Mouse (Mus musculus) thymus, adult 2 months (tissue): ENCODE measurements at regions not wholly inside any gene's neighbourhood (a gene's known extent, or its start where the extent isn't known, plus 50 kb on each side); places are given as distances from the start of the nearest gene placed in this dataset.

Source experiments
- DNase-seq: peaks from one replicate; pipeline ENCODE4 v3.0.0; 2021
- H3K27ac ChIP-seq: fragments of 200-500 bp; 2 replicates; pipeline ENCODE4 v1.5.1; 2012; ENCODE audit warnings: low read length, control low read depth; ENCODE audit not compliant: control insufficient read depth, insufficient read depth
- H3K27me3 ChIP-seq: fragments of 200-500 bp; 2 replicates; pipeline ENCODE4 v1.6.1; 2012; ENCODE audit warnings: mild to moderate bottlenecking, low read length, moderate library complexity, mixed read lengths; ENCODE audit not compliant: control insufficient read depth, insufficient read depth
- H3K36me3 ChIP-seq: fragments of 200-500 bp; 2 replicates; pipeline ENCODE4 v1.6.1; 2012; ENCODE audit warnings: mild to moderate bottlenecking, low read length, moderate library complexity; ENCODE audit not compliant: control insufficient read depth, insufficient read depth
- H3K4me1 ChIP-seq: fragments of 200-500 bp; replicated peaks from 2 replicates; pipeline ENCODE4 v1.6.1; 2012; ENCODE audit warnings: low read length; ENCODE audit not compliant: control insufficient read depth, insufficient read depth
- H3K4me3 ChIP-seq: fragments of 200-500 bp; 2 replicates; pipeline ENCODE4 v1.5.1; 2012; ENCODE audit warnings: mild to moderate bottlenecking, low read length, control low read depth, moderate library complexity; ENCODE audit not compliant: control insufficient read depth, insufficient read depth
- CTCF ChIP-seq: fragments of 200-500 bp; IDR thresholded peaks from 2 replicates; pipeline ENCODE4 v1.5.1; 2012; ENCODE audit warnings: mild to moderate bottlenecking, control low read depth, low read length, moderate library complexity, borderline replicate concordance; ENCODE audit not compliant: control insufficient read depth, poor library complexity, insufficient read depth; ENCODE audit errors: extremely low read depth
- POLR2A ChIP-seq: fragments of 200-500 bp; IDR thresholded peaks from 2 replicates; pipeline ENCODE4 v1.6.1; 2012; ENCODE audit warnings: mild to moderate bottlenecking, low read length, control low read depth, moderate library complexity; ENCODE audit not compliant: control insufficient read depth, poor library complexity, insufficient read depth; ENCODE audit errors: extremely low read depth
- WGBS: fragments of 180-500 bp; shearing (Covaris S2); methylation state at CpG from one replicate; pipeline ENCODE4 v1.1.7; 2018; 5-methylcytosine and 5-hydroxymethylcytosine counted together

- no peak overlapping the region for H3K27ac ChIP-seq
- 91% methylated on average over 6 of the region's 6 CpGs for WGBS
- no peaks in the 10 kb centered on the region for H3K4me1 ChIP-seq
- no peak for TF ChIP-seq CTCF
- TF ChIP-seq POLR2A: no peak
- H3K4me3 ChIP-seq: no peak overlapping the region
- no peaks in the 10 kb centered on the region for H3K36me3 ChIP-seq
- DNase-seq: no peak
- H3K27me3 ChIP-seq: no peaks in the 10 kb centered on the region
These were observed 119.3 kb downstream of the Postn start for GRCm38 (mm10) chr3:54480251-54480650.

DNA sequence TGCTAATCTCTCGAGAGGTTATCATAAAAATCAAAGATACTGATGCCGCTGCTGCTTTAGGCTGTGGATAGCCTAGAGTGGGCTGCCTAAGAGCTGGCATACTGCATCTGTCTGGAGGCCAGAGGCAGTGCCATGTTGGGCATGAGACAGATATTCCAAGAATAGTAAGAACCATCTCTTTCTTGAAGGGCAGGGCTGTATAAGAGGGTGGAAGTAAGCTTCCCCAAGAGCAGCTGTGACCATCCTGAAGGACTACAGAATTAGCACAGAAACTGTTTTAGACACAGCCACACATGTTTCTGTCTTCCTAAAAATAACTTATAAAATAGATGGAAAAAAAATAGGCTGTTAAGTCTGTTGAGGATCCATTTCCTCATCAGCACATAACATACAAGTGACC, 126.4 kb downstream of the Postn start:
- no peaks in the 10 kb centered on the region for H3K36me3 ChIP-seq
- no peak for TF ChIP-seq CTCF
- TF ChIP-seq POLR2A: no peak
- WGBS: 99% methylated on average over 2 of the region's 2 CpGs
- no peaks in the 10 kb centered on the region for H3K27me3 ChIP-seq
- no peak overlapping the region for H3K4me3 ChIP-seq
- H3K4me1 ChIP-seq: no peaks in the 10 kb centered on the region
- DNase-seq: no peak
- H3K27ac ChIP-seq: no peak overlapping the region

GRCm38 (mm10) chr3:54487844-54488243, 126.9 kb downstream of the Postn start:
- DNase-seq: no peak
- TF ChIP-seq POLR2A (no peak), CTCF (no peak)
- Histone ChIP-seq H3K27ac (no peak overlapping the region), H3K36me3 (no peaks in the 10 kb centered on the region), H3K27me3 (no peaks in the 10 kb centered on the region), H3K4me1 (no peaks in the 10 kb centered on the region), H3K4me3 (no peak overlapping the region)
- WGBS: 78% methylated on average over 4 of the region's 4 CpGs

DNA sequence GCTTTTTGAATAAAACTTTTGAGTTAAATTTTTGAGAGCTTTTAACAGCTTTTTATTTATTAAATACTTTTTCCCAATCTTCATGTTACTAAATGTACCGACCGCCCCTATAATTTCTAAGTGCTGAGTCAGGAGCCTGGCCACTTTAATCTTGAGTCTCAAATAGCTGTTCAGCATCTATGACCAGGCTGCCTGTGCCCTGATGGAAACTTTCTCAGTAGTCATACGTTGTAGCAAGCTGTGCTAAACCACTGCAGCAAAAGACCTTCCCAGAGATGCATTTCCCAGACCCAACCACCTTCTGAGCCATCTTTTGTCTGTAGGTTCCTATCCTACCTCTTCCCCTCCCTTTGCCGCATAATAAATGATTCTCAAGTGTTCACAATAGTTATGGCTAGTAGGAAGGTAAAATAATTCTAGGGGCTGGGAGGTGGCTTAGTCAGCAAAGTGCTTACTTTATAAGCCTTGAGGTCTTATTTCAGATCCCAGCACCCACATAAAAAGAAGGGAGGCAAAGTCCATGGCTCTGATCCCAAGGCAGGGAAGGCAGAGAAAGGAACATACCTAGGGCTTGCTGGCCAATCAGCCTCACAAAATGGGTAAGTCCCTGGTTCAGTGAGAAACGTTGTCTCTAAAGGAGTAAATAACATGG, 129.5 kb downstream of the Postn start:
- no peaks in the 10 kb centered on the region for H3K36me3 ChIP-seq
- H3K27ac ChIP-seq: no peak overlapping the region
- H3K27me3 ChIP-seq: no peaks in the 10 kb centered on the region
- no peak for DNase-seq
- no peak overlapping the region for H3K4me3 ChIP-seq
- WGBS: 94% methylated on average over 5 of the region's 5 CpGs
- no peaks in the 10 kb centered on the region for H3K4me1 ChIP-seq
- TF ChIP-seq POLR2A: no peak
- no peak for TF ChIP-seq CTCF

- no peak for TF ChIP-seq POLR2A
- no peak for TF ChIP-seq CTCF
- Histone ChIP-seq H3K27ac (no peak overlapping the region), H3K36me3 (no peaks in the 10 kb centered on the region), H3K4me3 (no peak overlapping the region), H3K27me3 (no peaks in the 10 kb centered on the region), H3K4me1 (no peaks in the 10 kb centered on the region)
- DNase-seq: no peak
- WGBS: 32% methylated on average over 3 of the region's 3 CpGs
These were observed 132.7 kb downstream of the Postn start for GRCm38 (mm10) chr3:54493567-54493966.

DNA sequence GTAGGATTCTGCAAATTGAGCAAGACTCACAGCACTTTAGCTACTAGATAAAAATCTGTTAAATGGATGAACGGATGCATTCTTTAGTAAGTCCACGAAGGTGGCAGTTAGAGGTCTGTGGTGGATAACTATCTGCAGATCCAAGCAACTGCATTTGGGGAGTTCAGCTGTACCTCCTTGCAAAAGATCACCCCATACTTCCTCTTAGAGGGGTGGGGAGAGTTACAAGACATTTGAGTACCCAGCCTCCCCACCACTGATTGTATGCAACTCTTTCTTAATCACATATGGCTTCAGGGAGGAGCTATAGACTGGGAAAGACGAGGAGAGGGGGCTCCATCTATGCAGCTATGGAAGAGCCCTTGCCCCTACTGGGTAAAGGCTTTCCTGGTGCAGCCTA, 144.1 kb downstream of the Postn start:
- H3K36me3 ChIP-seq: no peaks in the 10 kb centered on the region
- DNase-seq: no peak
- H3K27me3 ChIP-seq: no peaks in the 10 kb centered on the region
- no peak overlapping the region for H3K4me3 ChIP-seq
- H3K4me1 ChIP-seq: no peaks in the 10 kb centered on the region
- no peak overlapping the region for H3K27ac ChIP-seq
- no peak for TF ChIP-seq POLR2A
- TF ChIP-seq CTCF: no peak
- WGBS: 71% methylated on average over 3 of the region's 3 CpGs

- Histone ChIP-seq H3K4me1 (no peaks in the 10 kb centered on the region), H3K27ac (no peak overlapping the region), H3K4me3 (no peak overlapping the region), H3K36me3 (no peaks in the 10 kb centered on the region), H3K27me3 (no peaks in the 10 kb centered on the region)
- 97% methylated on average over 1 of the region's 1 CpGs for WGBS
- TF ChIP-seq CTCF (no peak), POLR2A (no peak)
- DNase-seq: no peak
These were observed 146.7 kb downstream of the Postn start for GRCm38 (mm10) chr3:54507575-54507974.
